Mouse (Mus musculus) layer of hippocampus, postnatal 10 days (tissue): ENCODE data around the gene Cracr2a. TPM values are rescaled to one million over a fixed set of nuclear protein-coding genes. Genes with fewer than 3 reads are reported as not detected.
A peak's percentile ranks its signal among the peaks of the same experiment; 100 is the strongest.

Experiments
- DNase-seq, 2 experiments: peaks; one replicate each; pipeline ENCODE4 v3.0.0; 2021; ENCODE audit warnings: low spot score in 2 of 2
- total RNA-seq, 2 experiments: library from RNA; stranded (reverse); gene quantifications; 2 replicates each; pipeline ENCODE4 v1.2.3; 2021

The Cracr2a gene
- total RNA-seq, 2 experiments from 2014 or later, result 1.5 to 2.2 TPM

- no peak for DNase-seq
Observed at GRCm38 (mm10) chr6:127687181-127687860, 126.2 kb downstream of the Cracr2a start.

DNA sequence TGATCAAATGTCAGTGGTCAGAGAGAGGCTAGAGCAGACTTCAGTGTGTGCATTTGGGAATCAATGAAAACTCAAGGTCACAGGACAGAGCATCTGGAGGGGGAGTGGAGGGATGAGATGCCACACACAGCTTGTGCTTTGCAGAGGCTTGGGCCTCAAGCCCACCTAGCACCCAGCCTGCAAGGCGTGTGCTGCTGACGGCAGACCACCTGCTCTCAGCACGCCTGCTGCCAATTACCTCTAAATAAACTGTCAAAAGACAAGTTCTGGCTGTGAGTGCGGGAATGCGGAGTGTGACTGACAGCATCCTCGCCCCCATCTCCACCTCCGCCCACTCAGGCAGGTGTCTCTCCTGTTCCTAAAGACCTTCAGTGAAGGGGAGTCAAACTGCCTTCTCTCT lies 131.2 kb downstream of the Cracr2a start:
- DNase-seq, result peak in 1 of 2 experiments; percentile 43

DNA sequence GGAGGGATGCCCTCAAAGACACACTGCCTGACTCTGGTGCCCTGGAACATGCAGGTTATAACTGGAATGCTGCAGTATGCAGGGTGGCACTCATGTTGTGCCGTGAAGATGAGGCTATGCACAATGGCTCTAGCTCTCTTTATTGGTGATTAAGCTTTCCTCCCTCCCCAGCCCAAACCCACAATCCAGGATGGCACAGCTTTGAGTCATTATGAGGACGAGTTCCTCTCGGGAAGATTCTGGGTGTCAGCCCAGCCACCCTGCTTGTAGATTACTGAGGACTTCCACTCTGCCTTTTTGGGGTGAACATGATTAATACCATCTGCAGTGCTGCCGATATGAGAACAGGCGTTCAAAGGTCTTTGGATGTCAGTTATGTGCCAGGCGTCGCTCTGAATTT lies 132.5 kb downstream of the Cracr2a start:
- no peak for DNase-seq

DNA sequence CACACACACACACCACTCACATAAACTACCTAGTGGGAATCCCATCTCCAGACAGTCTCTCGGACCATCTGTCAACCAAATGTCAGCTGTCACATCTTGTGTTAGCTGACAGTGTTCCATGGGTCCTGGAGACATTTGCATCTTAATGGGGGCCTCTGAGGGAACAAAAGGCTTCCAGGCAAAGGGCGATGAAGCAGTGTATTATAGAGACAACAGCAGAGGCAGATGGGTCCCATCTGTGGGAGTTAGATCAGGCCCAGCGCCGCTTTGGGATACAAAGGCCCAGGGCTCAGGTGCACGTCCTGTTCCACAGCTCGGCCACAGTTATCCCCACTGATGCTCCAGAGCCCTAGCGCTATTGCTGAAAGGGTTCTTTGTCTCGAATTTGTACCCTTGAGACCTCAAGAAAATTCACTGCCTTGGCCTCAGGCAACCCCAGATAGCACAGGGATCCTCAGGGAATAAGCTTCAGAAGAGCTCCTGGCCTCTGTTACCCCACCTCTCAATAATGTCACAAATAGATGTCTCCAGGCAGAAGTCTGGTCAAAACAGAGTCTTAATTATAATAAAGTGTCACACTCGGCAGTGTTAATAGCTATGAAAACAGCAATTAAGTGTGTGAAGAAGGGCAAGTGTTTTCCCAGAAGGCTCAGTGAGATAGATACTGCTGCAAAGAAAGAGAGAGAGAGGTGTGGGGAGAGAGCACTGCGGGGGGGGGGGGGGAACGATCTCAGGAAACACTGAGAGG lies 140.1 kb downstream of the Cracr2a start:
- no peak for DNase-seq

- no peak for DNase-seq
Observed at GRCm38 (mm10) chr6:127708218-127708628, 147.1 kb downstream of the Cracr2a start.

- no peak for DNase-seq
Observed at GRCm38 (mm10) chr6:127714906-127715305, 153.8 kb downstream of the Cracr2a start.

GRCm38 (mm10) chr6:127715428-127715827 lies 154.3 kb downstream of the Cracr2a start:
- DNase-seq, result no peak

- DNase-seq, result no peak
Observed at GRCm38 (mm10) chr6:127717239-127718137, 156.3 kb downstream of the Cracr2a start.

- peak in 1 of 2 experiments; percentile 37 for DNase-seq
Observed at GRCm38 (mm10) chr6:127719875-127720274, 158.7 kb downstream of the Cracr2a start.

DNA sequence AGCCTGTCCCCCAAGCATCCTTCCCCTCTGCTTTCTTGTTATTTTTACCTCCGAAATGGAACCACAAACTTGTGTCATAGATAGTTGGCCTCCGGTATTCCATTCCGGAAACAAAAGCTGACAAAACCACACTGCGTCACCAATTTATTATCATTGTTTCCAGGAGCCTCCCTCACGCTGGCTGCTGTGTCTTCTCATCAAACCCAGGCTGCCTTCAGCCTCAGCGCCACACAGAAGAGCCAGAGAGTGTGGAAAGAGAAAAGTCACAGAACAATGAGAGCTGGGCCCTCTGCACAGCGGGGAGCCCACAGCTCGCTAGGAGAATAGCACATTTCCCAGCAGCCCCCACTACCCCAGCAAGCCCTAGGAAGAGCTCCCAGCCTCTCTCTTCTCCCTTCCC lies 162.0 kb downstream of the Cracr2a start:
- no peak for DNase-seq

Other genes starting within 250 kb of the Cracr2a start
- 10 to 100 TPM; 44.7 to 46.0 TPM for gene Parp11, start 114.5 kb upstream of the Cracr2a start, total RNA-seq
- gene Prmt8, start 208.1 kb downstream of the Cracr2a start, total RNA-seq, result 10 to 100 TPM; 81.0 to 84.0 TPM